23 mouse cellular contexts compared by ENCODE assay signal in the genomic region with DNA sequence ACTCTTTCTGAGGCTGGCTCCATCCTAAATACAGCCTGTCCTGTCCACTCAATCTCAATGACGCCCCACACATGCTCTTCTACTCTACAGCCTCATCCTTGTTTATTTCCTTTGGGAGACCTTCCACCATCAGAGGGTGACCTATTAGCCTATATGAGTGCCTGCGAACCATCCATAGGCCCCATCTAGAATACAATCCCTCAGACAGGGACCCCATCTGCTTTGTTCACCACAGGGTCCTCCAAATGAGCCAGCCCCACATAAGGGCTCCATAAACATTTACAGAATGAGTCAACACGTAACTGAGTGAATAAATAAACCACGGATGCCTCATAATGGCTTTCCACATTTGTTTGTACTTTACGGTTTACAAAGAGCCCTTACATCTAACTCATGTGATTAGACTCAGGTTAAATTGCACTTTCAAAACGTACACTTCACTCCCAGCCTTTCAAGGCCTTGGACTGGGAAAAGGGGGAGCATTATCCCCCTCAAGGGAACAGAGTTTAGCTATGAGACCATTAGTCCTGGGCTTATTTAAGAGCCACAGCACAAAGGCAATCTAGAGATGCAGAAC. TPM values are rescaled to one million over a fixed set of nuclear protein-coding genes. Genes with fewer than 3 reads are reported as not detected.
DNase-seq lines count a peak whose midpoint lies in the region; ATAC-seq and TF ChIP-seq lines count a peak whose summit lies in the region.
"Had no signal": no experiment of that assay in that cellular context is flagged by ENCODE, and none has a peak within 500 bp of the region (broad histone marks: within the 10 kb centered on the region; RNA-seq: fewer than 3 reads in every experiment).

No protein-coding gene starts in this region.

- no peak overlapping the region for H3K4me3 ChIP-seq in liver, postnatal 0 days (ENCODE audit: low read depth, low read length)
- H3K4me3 ChIP-seq in stomach, embryonic 14.5 days (ENCODE audit: low read depth, low read length): no peak overlapping the region
- no peak overlapping the region for H3K4me3 ChIP-seq in stomach, postnatal 0 days (ENCODE audit: low read depth, low read length)
- H3K4me3 ChIP-seq: forebrain, embryonic 12.5 days; hindbrain, embryonic 12.5 days; kidney, embryonic 15.5 days; liver, embryonic 15.5 days; midbrain, embryonic 12.5 days; neural tube, embryonic 13.5 days had no signal

- peak; percentile 68 for DNase-seq in heart, adult 11 months
- DNase-seq in heart, postnatal 25 days (ENCODE audit: low spot score): no peak
- peak; percentile 2 for DNase-seq in liver, postnatal 0 days
- no peak for DNase-seq in liver
- no peak for DNase-seq in stomach, postnatal 0 days (ENCODE audit: low spot score)
- no peak for DNase-seq in embryo, embryonic 10.5 days (ENCODE audit: low spot score)
- no peak for DNase-seq in kidney, adult 18-20 months
- DNase-seq: adrenal gland, postnatal 25 days; cerebellum, adult 11 months; gastrocnemius, postnatal 25 days; thymus, adult 18-20 months; thymus, postnatal 4 days had no signal

- H3K9ac ChIP-seq in liver, postnatal 0 days (replicated peaks): no peak overlapping the region
- H3K9ac ChIP-seq in stomach, embryonic 14.5 days (replicated peaks; ENCODE audit: low read depth, low read length): no peak overlapping the region
- no peak overlapping the region for H3K9ac ChIP-seq in stomach, postnatal 0 days (ENCODE audit: low read length)
- H3K9ac ChIP-seq: forebrain, embryonic 12.5 days; hindbrain, embryonic 12.5 days; kidney, embryonic 15.5 days; liver, embryonic 15.5 days; midbrain, embryonic 12.5 days; neural tube, embryonic 13.5 days had no signal

- TF ChIP-seq CTCF in liver, postnatal 0 days (IDR thresholded peaks at IDR 0.05; ENCODE audit: low read depth): no peak
- no peak for TF ChIP-seq CTCF in stomach, postnatal 0 days (IDR thresholded peaks at IDR 0.05; ENCODE audit: low read depth)

- no peak for ATAC-seq in liver, postnatal 0 days
- peak; percentile 25; the same call in 1 of the 2 replicates for ATAC-seq in stomach, embryonic 14.5 days (ENCODE audit: insufficient number of reproducible peaks, insufficient read depth, low FRiP score, low read depth)
- no peak for ATAC-seq in stomach, postnatal 0 days (ENCODE audit: low FRiP score, low TSS enrichment)
- ATAC-seq: inflammation-experienced regulatory T-cells, adult 6 months had no signal

- no peaks in the 10 kb centered on the region for H3K27me3 ChIP-seq in liver, postnatal 0 days (ENCODE audit: insufficient read depth, low read length)
- H3K27me3 ChIP-seq in stomach, embryonic 14.5 days (ENCODE audit: control insufficient read depth, insufficient read depth, low read length): no peaks in the 10 kb centered on the region
- H3K27me3 ChIP-seq in stomach, postnatal 0 days (ENCODE audit: control insufficient read depth, insufficient read depth, low read length): no peaks in the 10 kb centered on the region
- H3K27me3 ChIP-seq: forebrain, embryonic 12.5 days; hindbrain, embryonic 12.5 days; kidney, embryonic 15.5 days; liver, embryonic 15.5 days; midbrain, embryonic 12.5 days; neural tube, embryonic 13.5 days had no signal

- H3K36me3 ChIP-seq in liver, postnatal 0 days (replicated peaks; ENCODE audit: insufficient read depth, low read length): no peaks in the 10 kb centered on the region
- no peaks in the 10 kb centered on the region for H3K36me3 ChIP-seq in stomach, embryonic 14.5 days (ENCODE audit: control insufficient read depth, insufficient read depth, low read length)
- no peaks in the 10 kb centered on the region for H3K36me3 ChIP-seq in stomach, postnatal 0 days (ENCODE audit: control insufficient read depth, insufficient read depth, low read length)
- H3K36me3 ChIP-seq: forebrain, embryonic 12.5 days; G1E; hindbrain, embryonic 12.5 days; kidney, embryonic 15.5 days; liver, embryonic 15.5 days; midbrain, embryonic 12.5 days; neural tube, embryonic 13.5 days had no signal

- H3K27ac ChIP-seq in liver, postnatal 0 days (ENCODE audit: low read depth): no peak overlapping the region
- H3K27ac ChIP-seq in stomach, embryonic 14.5 days (ENCODE audit: low read length): no peak overlapping the region; the same call in 1 of the 2 replicates
- no peak overlapping the region for H3K27ac ChIP-seq in stomach, postnatal 0 days (replicated peaks)
- H3K27ac ChIP-seq: forebrain, embryonic 12.5 days; hindbrain, embryonic 12.5 days; kidney, embryonic 15.5 days; liver, embryonic 15.5 days; macrophage; midbrain, embryonic 12.5 days; neural tube, embryonic 13.5 days had no signal

- H3K4me1 ChIP-seq in liver, postnatal 0 days (ENCODE audit: insufficient read depth): no peaks in the 10 kb centered on the region
- H3K4me1 ChIP-seq in stomach, embryonic 14.5 days (ENCODE audit: control insufficient read depth, insufficient read depth, low read length): peaks cover 6% of the 10 kb centered on the region; the same call in 1 of the 2 replicates
- peaks cover 2% of the 10 kb centered on the region; the same call in 1 of the 2 replicates for H3K4me1 ChIP-seq in stomach, postnatal 0 days (replicated peaks; ENCODE audit: control insufficient read depth, insufficient read depth)
- H3K4me1 ChIP-seq: forebrain, embryonic 12.5 days; hindbrain, embryonic 12.5 days; kidney, embryonic 15.5 days; liver, embryonic 15.5 days; midbrain, embryonic 12.5 days had no signal

- WGBS in liver, postnatal 0 days (ENCODE audit: insufficient replicate concordance): 54% methylated on average over 6 of the region's 6 CpGs
- 38% methylated on average over 6 of the region's 6 CpGs for WGBS in stomach, embryonic 14.5 days
- 44% methylated on average over 6 of the region's 6 CpGs for WGBS in stomach, postnatal 0 days

- no peaks in the 10 kb centered on the region for H3K9me3 ChIP-seq in liver, postnatal 0 days (ENCODE audit: low read length)
- no peaks in the 10 kb centered on the region for H3K9me3 ChIP-seq in stomach, embryonic 14.5 days (ENCODE audit: control insufficient read depth, low read depth, low read length)
- H3K9me3 ChIP-seq in stomach, postnatal 0 days (ENCODE audit: control insufficient read depth, low read length): no peaks in the 10 kb centered on the region
- H3K9me3 ChIP-seq: forebrain, embryonic 12.5 days; G1E; hindbrain, embryonic 12.5 days; kidney, embryonic 15.5 days; liver, embryonic 15.5 days; midbrain, embryonic 12.5 days; neural tube, embryonic 13.5 days had no signal

- no peak overlapping the region for H3K4me2 ChIP-seq in liver, postnatal 0 days (ENCODE audit: low read depth, low read length)
- no peak overlapping the region for H3K4me2 ChIP-seq in stomach, embryonic 14.5 days (replicated peaks; ENCODE audit: low read depth, low read length)
- no peak overlapping the region for H3K4me2 ChIP-seq in stomach, postnatal 0 days (replicated peaks; ENCODE audit: low read depth)
- H3K4me2 ChIP-seq: forebrain, embryonic 12.5 days; hindbrain, embryonic 12.5 days; kidney, embryonic 15.5 days; liver, embryonic 15.5 days; midbrain, embryonic 12.5 days; neural tube, embryonic 13.5 days had no signal

- intact Hi-C loops in heart, postnatal 25 days (cut with DNase I): no loop called here

- TF ChIP-seq EP300 in liver, postnatal 0 days (IDR thresholded peaks at IDR 0.05; ENCODE audit: low read depth): no peak
- no peak for TF ChIP-seq EP300 in stomach, postnatal 0 days (optimal IDR thresholded peaks at IDR 0.05)

RNA-seq across cellular contexts. Expression of gene Il16, which starts 7.5 kb away (rescaled TPM):
- 1 to 10 TPM; 8.2 to 8.4 TPM for total RNA-seq in heart, postnatal 25 days (2021)
- polyA plus RNA-seq in liver, postnatal 0 days (2015; fragmentation: Nextera tagmentation; extraction: Ambion mirVana): 8.5 and 9.8 TPM in 2 replicates
- 3.9 and 4.4 TPM in 2 replicates for polyA plus RNA-seq in stomach, embryonic 14.5 days (2014; fragmentation: Nextera tagmentation; extraction: Ambion mirVana)
- 2.6 and 2.8 TPM in 2 replicates for polyA plus RNA-seq in stomach, postnatal 0 days (2015; fragmentation: Nextera tagmentation; extraction: Ambion mirVana)

RNA-seq across cellular contexts. Expression of gene Cfap161, which starts 56.7 kb away (rescaled TPM):
- not detected for total RNA-seq in heart, postnatal 25 days (2021)
- not detected in 2 replicates for polyA plus RNA-seq in liver, postnatal 0 days (2015; fragmentation: Nextera tagmentation; extraction: Ambion mirVana)
- polyA plus RNA-seq in stomach, embryonic 14.5 days (2014; fragmentation: Nextera tagmentation; extraction: Ambion mirVana): 0.25 and 0.31 TPM in 2 replicates
- 0.05 and 0.13 TPM in 2 replicates for polyA plus RNA-seq in stomach, postnatal 0 days (2015; fragmentation: Nextera tagmentation; extraction: Ambion mirVana)
- total RNA-seq: G1E; gastrocnemius, postnatal 25 days had no signal
- polyA plus RNA-seq: G1E; inflammation-experienced regulatory T-cells, adult 6 months; large intestine, adult 2 months; liver, embryonic 15.5 days; midbrain, embryonic 12.5 days; neural tube, embryonic 13.5 days had no signal

Comparison
In these comparisons a context has a peak if more than half of its experiments do, and no peak if none do; other contexts are left out.
1. DNase-seq: peak in heart, adult 11 months (single experiment) and liver, postnatal 0 days (single experiment); none in heart, postnatal 25 days (single experiment), liver (single experiment), stomach, postnatal 0 days (single experiment), embryo, embryonic 10.5 days (single experiment) and kidney, adult 18-20 months (single experiment).